Mouse (Mus musculus) limb, embryonic 10.5 days (tissue): ENCODE results near the gene Prickle3. TPM values are rescaled to one million over a fixed set of nuclear protein-coding genes. Genes with fewer than 3 reads are reported as not detected.

Source experiments
- polyA plus RNA-seq: library from polyadenylated mRNA; unstranded; fragments of >200 nt; fragmentation: Nextera tagmentation; extraction: Ambion mirVana; gene quantifications from 2 replicates; pipeline ENCODE4 v1.2.1, GENCODE M21; 2016

Gene Prickle3
- polyA plus RNA-seq, 1 experiment from 2014 or later: 9.1 TPM

Other genes with a start within 250 kb of the Prickle3 start
- gene Foxp3, start 83.6 kb upstream of the Prickle3 start, polyA plus RNA-seq: 0.05 and 0.06 TPM in 2 replicates
- 1.3 and 1.5 TPM in 2 replicates for gene Ppp1r3f, start 83.0 kb upstream of the Prickle3 start, polyA plus RNA-seq
- 36.5 and 37.9 TPM in 2 replicates for gene Ccdc22, start 51.7 kb upstream of the Prickle3 start, polyA plus RNA-seq
- not detected in 2 replicates for gene Cacna1f, start 50.2 kb upstream of the Prickle3 start, polyA plus RNA-seq
- 1.6 and 1.9 TPM in 2 replicates for gene Syp, start 18.8 kb upstream of the Prickle3 start, polyA plus RNA-seq
- 72.6 and 77.7 TPM in 2 replicates for gene Plp2, start 14.1 kb downstream of the Prickle3 start, polyA plus RNA-seq
- gene Magix, start 24.0 kb downstream of the Prickle3 start, polyA plus RNA-seq: 0.08 and 0.13 TPM in 2 replicates
- gene Gpkow, start 39.9 kb downstream of the Prickle3 start, polyA plus RNA-seq: 40.5 and 48.2 TPM in 2 replicates
- 18.1 and 20.8 TPM in 2 replicates for gene Wdr45, start 57.1 kb downstream of the Prickle3 start, polyA plus RNA-seq
- not detected in 2 replicates for gene Gm45208, start 65.0 kb downstream of the Prickle3 start, polyA plus RNA-seq
- 74.0 and 79.0 TPM in 2 replicates for gene Praf2, start 71.2 kb downstream of the Prickle3 start, polyA plus RNA-seq
- gene Ccdc120, start 93.6 kb downstream of the Prickle3 start, polyA plus RNA-seq: 21.8 and 21.9 TPM in 2 replicates
- 26.0 and 26.8 TPM in 2 replicates for gene Tfe3, start 105.3 kb downstream of the Prickle3 start, polyA plus RNA-seq
- 29.5 and 36.3 TPM in 2 replicates for gene Gripap1, start 132.5 kb downstream of the Prickle3 start, polyA plus RNA-seq
- 0.85 and 1.2 TPM in 2 replicates for gene Kcnd1, start 165.0 kb downstream of the Prickle3 start, polyA plus RNA-seq
- 41.4 and 47.5 TPM in 2 replicates for gene Otud5, start 184.1 kb downstream of the Prickle3 start, polyA plus RNA-seq
- 6.2 TPM in 2 replicates for gene Pim2, start 221.0 kb downstream of the Prickle3 start, polyA plus RNA-seq
- gene Slc35a2, start 226.8 kb downstream of the Prickle3 start, polyA plus RNA-seq: 23.3 and 24.0 TPM in 2 replicates
- gene Pqbp1, start 242.0 kb downstream of the Prickle3 start, polyA plus RNA-seq: 131 and 140 TPM in 2 replicates
- 167 and 187 TPM in 2 replicates for gene Timm17b, start 242.1 kb downstream of the Prickle3 start, polyA plus RNA-seq